Mouse (Mus musculus) MEL (cell line): Measurements from ENCODE around the gene Diras2.

ENCODE experiments used
- BHLHE40 ChIP-seq: IDR thresholded peaks from 2 replicates; pipeline ENCODE4 v1.6.1; 2012; ENCODE audit warnings: low read depth, mild to moderate bottlenecking, inconsistent platforms, low read length, improper control_type of control experiment, borderline replicate concordance
- CHD1 ChIP-seq: IDR thresholded peaks from 2 replicates; pipeline ENCODE4 v1.6.1; 2012; ENCODE audit warnings: low read depth, mild to moderate bottlenecking, inconsistent platforms, low read length, improper control_type of control experiment
- CTCF ChIP-seq, 3 experiments: IDR thresholded peaks in 2 of 3; conservative IDR thresholded peaks in 1 of 3; 2 replicates each; pipeline ENCODE4 v1.5.1; 2011 to 2012; ENCODE audit warnings: low read length in 3 of 3, low read depth in 2 of 3, mild to moderate bottlenecking in 2 of 3, improper control_type of control experiment in 1 of 3, inconsistent platforms in 1 of 3, mixed read lengths in 1 of 3, moderate library complexity in 1 of 3; ENCODE audit not compliant: control insufficient read depth in 1 of 3, insufficient read depth in 1 of 3, poor library complexity in 1 of 3, severe bottlenecking in 1 of 3
- ELF1 ChIP-seq: IDR thresholded peaks from 2 replicates; pipeline ENCODE4 v1.6.1; 2014; ENCODE audit warnings: low read depth, mild to moderate bottlenecking, inconsistent platforms, low read length, improper control_type of control experiment, moderate library complexity
- EP300 ChIP-seq, 2 experiments: IDR thresholded peaks; 2 replicates each; pipeline ENCODE4 v1.6.1; 2011; ENCODE audit warnings: improper control_type of control experiment in 2 of 2, low read length in 2 of 2, low read depth in 1 of 2, mild to moderate bottlenecking in 1 of 2
- ETS1 ChIP-seq: IDR thresholded peaks from 2 replicates; pipeline ENCODE4 v1.6.1; 2012; ENCODE audit warnings: low read depth, mild to moderate bottlenecking, inconsistent platforms, low read length, improper control_type of control experiment, moderate library complexity
- JUND ChIP-seq: IDR thresholded peaks from 2 replicates; pipeline ENCODE4 v1.6.1; 2011; ENCODE audit warnings: low read depth, mild to moderate bottlenecking, improper control_type of control experiment, low read length
- NRF1 ChIP-seq: IDR thresholded peaks from 2 replicates; pipeline ENCODE4 v1.6.1; 2014; ENCODE audit warnings: low read depth, mild to moderate bottlenecking, inconsistent platforms, low read length, improper control_type of control experiment, moderate library complexity; ENCODE audit not compliant: poor library complexity, insufficient read depth, severe bottlenecking
- POLR2A ChIP-seq, 2 experiments: IDR thresholded peaks; 2 replicates each; pipeline ENCODE4 v1.6.1; 2011 to 2012; ENCODE audit warnings: low read length in 2 of 2, mild to moderate bottlenecking in 2 of 2, control low read depth in 1 of 2, improper control_type of control experiment in 1 of 2, low read depth in 1 of 2, moderate library complexity in 1 of 2; ENCODE audit not compliant: control insufficient read depth in 1 of 2, insufficient read depth in 1 of 2, poor library complexity in 1 of 2
- POLR2AphosphoS2 ChIP-seq: IDR thresholded peaks from 2 replicates; pipeline ENCODE4 v1.6.1; 2011; ENCODE audit warnings: low read length, improper control_type of control experiment
- RAD21 ChIP-seq: IDR thresholded peaks from 2 replicates; pipeline ENCODE4 v1.6.1; 2011; ENCODE audit warnings: mild to moderate bottlenecking, low read depth, low read length, improper control_type of control experiment
- TCF12 ChIP-seq: IDR thresholded peaks from 2 replicates; pipeline ENCODE4 v1.6.1; 2014; ENCODE audit warnings: low read depth, mild to moderate bottlenecking, inconsistent platforms, low read length, improper control_type of control experiment, moderate library complexity
- UBTF ChIP-seq: IDR thresholded peaks from 2 replicates; pipeline ENCODE4 v1.6.1; 2012; ENCODE audit warnings: low read depth, mild to moderate bottlenecking, inconsistent platforms, low read length, improper control_type of control experiment, moderate library complexity, borderline replicate concordance; ENCODE audit not compliant: insufficient read depth

DNA sequence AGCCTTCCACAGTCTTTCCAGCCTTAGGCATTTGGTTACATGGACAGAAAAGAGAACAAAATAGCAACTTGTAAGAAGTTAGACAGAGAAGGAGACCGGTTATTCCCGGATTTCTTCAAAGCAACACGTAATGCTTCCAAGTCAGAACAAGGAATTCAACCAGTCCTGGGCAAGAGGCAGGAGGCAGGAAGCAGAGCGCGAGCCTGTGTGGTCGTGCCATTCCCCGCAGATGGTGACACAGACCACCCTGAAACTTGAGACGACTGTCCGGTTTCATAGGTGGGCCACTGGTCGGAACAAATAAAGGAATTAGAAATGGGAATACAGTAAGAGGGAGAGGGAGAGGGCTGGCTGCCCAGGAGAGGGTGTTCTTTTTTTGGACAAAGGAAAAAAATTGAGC is 45.8 kb upstream of the Diras2 start:
- TF ChIP-seq CHD1 (no peak), JUND (no peak), ELF1 (no peak), EP300 (IDR thresholded peaks at IDR 0.05; ENCODE audit: low read depth in 1 of 2, low read length in 2 of 2) (no peak), NRF1 (no peak), CTCF (IDR thresholded peaks at IDR 0.05 in 2 of 3, conservative IDR thresholded peaks at IDR 0.05 in 1 of 3; ENCODE audit: control insufficient read depth in 1 of 3, insufficient read depth in 1 of 3, low read depth in 2 of 3, low read length in 3 of 3, poor library complexity in 1 of 3, severe bottlenecking in 1 of 3) (no peak), UBTF (no peak), ETS1 (no peak), RAD21 (no peak), BHLHE40 (no peak), POLR2AphosphoS2 (no peak), POLR2A (IDR thresholded peaks at IDR 0.05; ENCODE audit: control insufficient read depth in 1 of 2, insufficient read depth in 1 of 2, low read depth in 1 of 2, low read length in 2 of 2, poor library complexity in 1 of 2) (no peak), TCF12 (no peak)
